Mouse (Mus musculus) CH12.LX (cell line): ENCODE results near the gene Cfap300. TPM values are rescaled to one million over a fixed set of nuclear protein-coding genes. Genes with fewer than 3 reads are reported as not detected.

Experiments
- DNase-seq: peaks from one replicate; pipeline ENCODE4 v3.0.0-alpha.2; 2013; ENCODE audit errors: extremely low read depth
- H3K27ac ChIP-seq: 2 replicates; pipeline ENCODE4 v1.5.1; 2012; ENCODE audit warnings: low read depth, mild to moderate bottlenecking, control low read depth, moderate library complexity; ENCODE audit not compliant: insufficient read depth
- H3K27me3 ChIP-seq: replicated peaks from 2 replicates; pipeline ENCODE3; 2012; ENCODE audit warnings: inconsistent platforms
- H3K36me3 ChIP-seq, 2 experiments: replicated peaks in 1 of 2; 2 replicates each; pipeline versions ENCODE3 to v1.6.1; 2012; ENCODE audit warnings: inconsistent platforms in 1 of 2, low read length in 1 of 2, mild to moderate bottlenecking in 1 of 2, mixed read lengths in 1 of 2, moderate library complexity in 1 of 2; ENCODE audit not compliant: control insufficient read depth in 1 of 2, insufficient read depth in 1 of 2
- H3K4me1 ChIP-seq, 2 experiments: 2 replicates each; pipeline ENCODE4 v1.6.1; 2012; ENCODE audit warnings: inconsistent platforms in 1 of 2, moderate library complexity in 1 of 2; ENCODE audit not compliant: insufficient read depth in 2 of 2, control insufficient read depth in 1 of 2
- H3K4me2 ChIP-seq: 2 replicates; pipeline ENCODE4 v1.6.1; 2012; ENCODE audit warnings: low read depth, mild to moderate bottlenecking, control low read depth; ENCODE audit not compliant: poor library complexity, insufficient read depth, severe bottlenecking
- H3K4me3 ChIP-seq, 3 experiments: fragments of 150-350 bp in 1 of 3; sonication (generic) in 1 of 3; replicated peaks in 1 of 3; 2 replicates each; pipeline versions ENCODE3 to v1.5.1; 2011 to 2012; ENCODE audit warnings: low read depth in 2 of 3, low read length in 2 of 3, mild to moderate bottlenecking in 2 of 3, moderate library complexity in 2 of 3, control low read depth in 1 of 3, improper control_type of control experiment in 1 of 3, inconsistent platforms in 1 of 3, mixed read lengths in 1 of 3; ENCODE audit not compliant: poor library complexity in 1 of 3
- H3K79me2 ChIP-seq: replicated peaks from 2 replicates; pipeline ENCODE4 v1.6.1; 2012; ENCODE audit warnings: mild to moderate bottlenecking, moderate library complexity; ENCODE audit not compliant: control insufficient read depth, poor library complexity, insufficient read depth, severe bottlenecking; ENCODE audit errors: extremely low read depth
- H3K9ac ChIP-seq: 2 replicates; pipeline ENCODE4 v1.6.1; 2012; ENCODE audit warnings: low read depth, mild to moderate bottlenecking, control low read depth, moderate library complexity; ENCODE audit not compliant: insufficient read depth
- H3K9me3 ChIP-seq: replicated peaks from 2 replicates; pipeline ENCODE3; 2012; ENCODE audit warnings: low read length, inconsistent platforms, mixed read lengths
- BHLHE40 ChIP-seq: IDR thresholded peaks from 2 replicates; pipeline ENCODE4 v1.6.1; 2011; ENCODE audit warnings: mild to moderate bottlenecking, low read depth, low read length, improper control_type of control experiment
- CHD1 ChIP-seq: IDR thresholded peaks from 2 replicates; pipeline ENCODE4 v1.6.1; 2012; ENCODE audit warnings: low read depth, low read length, improper control_type of control experiment, inconsistent platforms
- CTCF ChIP-seq, 2 experiments: IDR thresholded peaks in 1 of 2; conservative IDR thresholded peaks in 1 of 2; 2 replicates each; pipeline ENCODE4 v1.5.1; 2011 to 2012; ENCODE audit warnings: low read depth in 2 of 2, low read length in 2 of 2, improper control_type of control experiment in 1 of 2, inconsistent platforms in 1 of 2, mild to moderate bottlenecking in 1 of 2, moderate library complexity in 1 of 2
- ELF1 ChIP-seq: IDR thresholded peaks from 2 replicates; pipeline ENCODE4 v1.6.1; 2014; ENCODE audit warnings: low read depth, mild to moderate bottlenecking, inconsistent platforms, low read length, improper control_type of control experiment
- EP300 ChIP-seq: IDR thresholded peaks from 2 replicates; pipeline ENCODE4 v1.6.1; 2011; ENCODE audit warnings: low read length, improper control_type of control experiment
- ETS1 ChIP-seq: conservative IDR thresholded peaks from 2 replicates; pipeline ENCODE4 v1.6.1; 2012; ENCODE audit warnings: low read depth, mild to moderate bottlenecking, inconsistent platforms, low read length, improper control_type of control experiment, moderate library complexity
- GABPA ChIP-seq: IDR thresholded peaks from 2 replicates; pipeline ENCODE4 v1.6.1; 2012; ENCODE audit warnings: low read depth, low read length, improper control_type of control experiment, inconsistent platforms; ENCODE audit not compliant: insufficient replicate concordance
- JUN ChIP-seq: IDR thresholded peaks from 2 replicates; pipeline ENCODE4 v1.6.1; 2011; ENCODE audit warnings: low read depth, mild to moderate bottlenecking, low read length, improper control_type of control experiment, moderate library complexity; ENCODE audit not compliant: insufficient read depth
- KAT2A ChIP-seq: IDR thresholded peaks from 2 replicates; pipeline ENCODE4 v1.6.1; 2012; ENCODE audit warnings: low read length, improper control_type of control experiment, inconsistent platforms; ENCODE audit not compliant: insufficient replicate concordance
- MAFK ChIP-seq: IDR thresholded peaks from 2 replicates; pipeline ENCODE4 v1.6.1; 2011; ENCODE audit warnings: low read length, improper control_type of control experiment; ENCODE audit not compliant: insufficient replicate concordance
- TBP ChIP-seq: conservative IDR thresholded peaks from 2 replicates; pipeline ENCODE4 v1.6.1; 2011; ENCODE audit warnings: low read depth, low read length, improper control_type of control experiment
- TCF12 ChIP-seq: IDR thresholded peaks from 2 replicates; pipeline ENCODE4 v1.6.1; 2014; ENCODE audit warnings: low read depth, mild to moderate bottlenecking, inconsistent platforms, low read length, improper control_type of control experiment
- UBTF ChIP-seq: IDR thresholded peaks from 2 replicates; pipeline ENCODE4 v1.6.1; 2012; ENCODE audit warnings: low read depth, mild to moderate bottlenecking, inconsistent platforms, low read length, improper control_type of control experiment, moderate library complexity
- USF1 ChIP-seq: IDR thresholded peaks from 2 replicates; pipeline ENCODE4 v1.6.1; 2014; ENCODE audit warnings: low read depth, mild to moderate bottlenecking, inconsistent platforms, low read length, improper control_type of control experiment
- ZKSCAN1 ChIP-seq: IDR thresholded peaks from 2 replicates; pipeline ENCODE4 v1.6.1; 2012; ENCODE audit warnings: low read depth, inconsistent platforms, low read length, improper control_type of control experiment, borderline replicate concordance
- dilution Hi-C: fragments of 300-500 bp; cut with MboI; formaldehyde crosslinking; loops from 2 replicates; pipeline ENCODE4 v1.14.3; 2020; ENCODE audit warnings: low sequenced_read_pairs; ENCODE audit not compliant: extremely low pct_unique_long_range_greater_than_20kb, extremely low pct_ligation_motif_present
- in situ Hi-C: fragments of 300-500 bp; cut with MboI; formaldehyde crosslinking; loops from 3 replicates; pipeline ENCODE4 v1.14.3; 2019; ENCODE audit warnings: low sequenced_read_pairs, low pct_ligation_motif_present, low pct_unique_long_range_greater_than_20kb, mixed read lengths
- polyA plus RNA-seq: library from polyadenylated mRNA; unstranded; fragments of >175 nt; gene quantifications from 2 replicates; pipeline ENCODE4 v1.2.1, GENCODE M21; 2012; ENCODE audit warnings: low read depth; ENCODE audit not compliant: insufficient read length
- total RNA-seq, 2 experiments: library from RNA; depleted of rRNA; stranded (reverse); fragments of 300-350 nt in 1 of 2; fragments of >200 nt in 1 of 2; gene quantifications; 2 replicates each; pipeline ENCODE4 v1.2.3; 2012 to 2014

Cfap300 gene
- total and polyA plus RNA-seq, 3 experiments, result 5.3 to 9.1 (median 5.5) TPM

DNA sequence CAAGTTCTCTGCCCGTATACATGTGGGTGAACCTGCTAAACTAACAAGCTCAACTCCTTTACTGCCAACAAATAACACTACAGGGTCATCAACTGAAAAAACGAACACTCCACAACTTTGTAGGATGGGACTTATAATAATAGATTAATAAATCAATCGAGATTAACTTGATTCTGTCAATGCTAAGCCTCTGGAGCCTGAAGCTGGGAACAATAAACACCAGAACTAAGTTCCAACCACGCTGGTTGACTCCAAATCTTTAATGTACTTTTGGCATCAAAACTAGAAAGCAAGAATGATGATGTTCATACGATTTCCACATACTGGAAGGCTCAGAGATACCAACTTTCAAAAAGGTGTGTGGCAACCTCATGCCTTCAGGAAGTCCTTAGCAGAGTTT, 55.5 kb downstream of the Cfap300 start:
- Histone ChIP-seq H3K36me3 (no peaks in the 10 kb centered on the region), H3K4me3 (no peak overlapping the region), H3K4me2 (no peak overlapping the region), H3K9me3 (no peaks in the 10 kb centered on the region), H3K27ac (no peak overlapping the region), H3K79me2 (no peaks in the 10 kb centered on the region)
- in situ Hi-C loops, result no loop called here
- TF ChIP-seq MAFK (no peak), ETS1 (no peak), USF1 (no peak), BHLHE40 (no peak), ELF1 (no peak), CHD1 (no peak), TCF12 (no peak), CTCF (conservative IDR thresholded peaks at IDR 0.05 in 1 of 2, IDR thresholded peaks at IDR 0.05 in 1 of 2; ENCODE audit: low read depth in 2 of 2, low read length in 2 of 2) (no peak), GABPA (no peak), ZKSCAN1 (no peak), TBP (no peak), JUN (no peak), EP300 (no peak), KAT2A (no peak)
- TF ChIP-seq, all 38 proteins: peak for 0
- DNase-seq, result no peak
- no peaks in the 10 kb centered on the region for H3K4me1 ChIP-seq
- dilution Hi-C loops, result no loop called here
- no peak overlapping the region for H3K9ac ChIP-seq
- H3K27me3 ChIP-seq, result no peaks in the 10 kb centered on the region

GRCm38 (mm10) chr9:7984287-7984686, 58.3 kb downstream of the Cfap300 start:
- Histone ChIP-seq H3K4me1 (no peaks in the 10 kb centered on the region), H3K9ac (no peak overlapping the region), H3K9me3 (no peaks in the 10 kb centered on the region), H3K4me2 (no peak overlapping the region), H3K27ac (no peak overlapping the region), H3K36me3 (no peaks in the 10 kb centered on the region), H3K79me2 (no peaks in the 10 kb centered on the region), H3K4me3 (no peak overlapping the region), H3K27me3 (no peaks in the 10 kb centered on the region)
- TF ChIP-seq UBTF, result no peak
- TF ChIP-seq JUN, result no peak
- no peak for TF ChIP-seq ZKSCAN1
- TF ChIP-seq ELF1, result no peak
- in situ Hi-C loops (no loop called here), dilution Hi-C loops (no loop called here)
- no peak for DNase-seq
